Mouse (Mus musculus) ES-Bruce4 (cell line): ENCODE data around the gene Plxnb1.

Experiments used
- CTCF ChIP-seq: IDR thresholded peaks from one replicate; pipeline ENCODE4 v1.8.1; 2011; ENCODE audit warnings: low read depth, low read length
- EP300 ChIP-seq: IDR thresholded peaks from 2 replicates; pipeline ENCODE4 v1.6.1; 2011; ENCODE audit warnings: low read depth, low read length; ENCODE audit not compliant: insufficient read depth
- POLR2A ChIP-seq: IDR thresholded peaks from one replicate; pipeline ENCODE4 v1.8.1; 2011; ENCODE audit warnings: low read length; ENCODE audit not compliant: insufficient read depth

DNA sequence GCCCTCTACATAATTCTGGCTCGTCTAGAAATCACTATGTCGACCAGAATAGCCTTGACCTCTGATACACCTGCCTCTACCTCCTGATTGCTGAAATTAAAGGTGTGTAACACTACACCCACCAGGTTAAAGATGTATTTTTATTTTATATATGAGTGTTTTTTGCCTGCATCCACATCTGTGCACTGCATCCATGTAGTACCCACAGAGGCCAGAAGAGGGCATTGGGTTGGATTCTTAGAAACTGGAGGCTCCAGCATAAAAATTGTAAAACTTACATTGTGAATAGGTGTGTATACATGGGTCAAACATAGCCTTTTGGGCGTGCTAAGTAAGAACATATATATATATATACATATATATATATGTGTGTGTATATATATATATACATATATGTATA lies 33.0 kb downstream of the Plxnb1 start:
- TF ChIP-seq POLR2A = no peak
- TF ChIP-seq CTCF = no peak
- no peak for TF ChIP-seq EP300
